Mouse (Mus musculus): ENCODE results near the gene Gpr19. TPM values are rescaled to one million over a fixed set of nuclear protein-coding genes. Genes with fewer than 3 reads are reported as not detected.
A peak's percentile ranks its signal among the peaks of the same experiment; 100 is the strongest.

Gpr19 gene
- total RNA-seq (2015; ENCODE audit: low replicate concordance): 17.3 and 19.7 TPM in 2 replicates
- total RNA-seq (2017; ENCODE audit: low replicate concordance): 7.2 and 11.9 TPM in 2 replicates

DNA sequence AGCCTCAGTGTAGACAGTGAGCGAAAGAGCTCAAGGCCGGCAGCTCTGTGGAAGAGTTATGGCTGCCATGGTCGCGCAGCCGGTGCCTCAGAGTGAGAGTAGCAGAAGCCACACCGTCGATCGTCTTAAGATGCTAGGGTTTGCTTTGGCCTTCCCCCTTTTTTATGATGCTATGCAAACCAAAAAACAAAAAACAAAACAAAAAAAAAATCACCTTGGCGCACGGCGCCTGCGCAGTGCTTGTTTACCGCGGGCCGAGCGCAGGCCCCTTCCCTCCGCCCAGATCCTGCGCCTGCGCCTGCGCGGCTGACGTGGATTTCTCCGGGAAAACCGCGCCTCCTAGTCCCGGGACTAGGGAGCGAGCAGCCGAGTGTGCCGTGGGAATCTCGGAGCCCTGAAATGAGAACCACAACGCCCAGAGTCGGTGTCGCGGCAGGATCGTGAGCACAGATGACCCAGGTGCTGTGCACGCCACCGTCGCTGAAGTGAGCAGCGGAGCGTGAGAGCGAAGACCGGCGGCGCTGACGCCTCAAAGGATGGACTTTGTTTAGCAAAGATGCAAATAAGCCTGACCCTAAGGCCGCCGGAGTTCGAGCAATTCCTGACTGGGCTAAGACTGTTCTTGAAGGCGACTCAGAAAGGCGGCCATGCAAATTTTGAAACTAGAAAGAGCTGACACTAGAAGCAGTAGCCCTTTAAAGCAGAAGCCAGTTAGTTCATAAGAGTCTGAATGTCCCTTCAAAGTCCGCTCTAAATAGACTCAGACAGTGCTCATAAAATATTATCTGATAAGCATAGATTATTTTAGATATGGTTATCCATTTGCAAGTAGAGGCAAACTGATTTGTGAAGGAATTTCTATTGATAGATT is at the start of gene Gpr19:
TSS of gene Gpr19 (minus strand) at position 484 of the 871 bp plus-strand sequence.
- ATAC-seq (replicated peaks; ENCODE audit: low FRiP score, poor library complexity, severe bottlenecking): peak; percentile 85

DNA sequence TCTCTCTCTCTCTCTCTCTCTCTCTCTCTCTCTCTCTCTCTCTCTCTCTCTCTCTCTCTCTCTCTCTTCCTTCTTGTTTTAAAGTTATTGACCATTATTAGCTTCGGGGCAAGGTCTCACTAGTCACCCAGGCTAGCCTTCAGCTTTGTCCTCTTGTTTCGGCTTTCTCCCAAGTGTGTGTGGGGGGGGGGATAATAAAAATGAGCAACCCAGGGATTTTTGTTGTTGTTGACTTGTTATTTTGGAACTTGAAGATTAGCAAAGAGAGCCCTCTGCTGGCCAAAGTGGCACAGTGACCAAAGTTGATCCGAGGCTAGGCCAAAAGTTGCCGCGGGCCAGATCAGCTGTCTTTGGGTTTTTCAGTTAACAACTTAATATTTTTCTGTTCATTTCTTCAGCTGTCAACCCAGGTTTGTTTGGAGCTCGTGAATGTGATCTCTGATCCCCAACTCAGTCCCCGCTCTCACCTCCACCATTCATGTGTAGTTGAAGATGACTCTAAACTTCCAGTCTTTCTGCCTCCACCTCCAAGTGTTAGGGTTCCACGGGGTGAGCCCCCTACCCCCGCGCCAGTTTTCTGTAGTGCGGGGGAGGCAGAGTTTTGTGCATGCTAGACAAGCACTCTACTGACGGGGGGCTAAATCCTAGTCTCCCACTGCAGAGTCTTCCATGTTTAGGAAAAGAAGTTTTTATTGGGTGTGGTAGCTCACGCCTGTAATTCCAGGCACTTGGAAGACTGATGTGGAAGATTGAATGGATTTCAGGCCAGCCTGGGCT is 49.1 kb upstream of the Gpr19 start:
- peak; percentile 55; the same call in 1 of the 2 replicates for ATAC-seq (replicated peaks; ENCODE audit: low FRiP score, poor library complexity, severe bottlenecking)

- no peak for ATAC-seq (replicated peaks; ENCODE audit: low FRiP score, poor library complexity, severe bottlenecking)
These were observed 48.5 kb upstream of the Gpr19 start for GRCm38 (mm10) chr6:134946858-134947257.

DNA sequence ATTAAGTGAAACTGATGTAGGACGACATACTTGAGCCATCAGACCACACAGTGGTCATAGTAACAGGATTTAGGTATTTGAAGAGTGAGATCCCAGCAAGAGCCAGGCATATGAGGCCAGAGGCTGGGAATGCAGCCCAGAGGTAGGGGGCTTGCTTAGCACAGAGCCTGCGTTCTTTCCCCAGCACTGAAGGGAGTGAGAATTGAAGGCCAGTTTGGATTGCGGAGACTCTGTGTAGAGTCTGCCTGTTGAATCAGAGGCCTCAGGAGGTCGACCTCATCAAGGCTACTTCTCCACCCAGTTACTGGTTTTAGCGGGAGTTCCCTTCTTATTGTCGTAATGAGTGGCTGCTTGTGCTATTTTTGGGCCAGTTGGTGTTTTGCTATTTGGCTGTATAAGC is 47.7 kb upstream of the Gpr19 start:
- ATAC-seq (replicated peaks; ENCODE audit: low FRiP score, poor library complexity, severe bottlenecking): no peak

DNA sequence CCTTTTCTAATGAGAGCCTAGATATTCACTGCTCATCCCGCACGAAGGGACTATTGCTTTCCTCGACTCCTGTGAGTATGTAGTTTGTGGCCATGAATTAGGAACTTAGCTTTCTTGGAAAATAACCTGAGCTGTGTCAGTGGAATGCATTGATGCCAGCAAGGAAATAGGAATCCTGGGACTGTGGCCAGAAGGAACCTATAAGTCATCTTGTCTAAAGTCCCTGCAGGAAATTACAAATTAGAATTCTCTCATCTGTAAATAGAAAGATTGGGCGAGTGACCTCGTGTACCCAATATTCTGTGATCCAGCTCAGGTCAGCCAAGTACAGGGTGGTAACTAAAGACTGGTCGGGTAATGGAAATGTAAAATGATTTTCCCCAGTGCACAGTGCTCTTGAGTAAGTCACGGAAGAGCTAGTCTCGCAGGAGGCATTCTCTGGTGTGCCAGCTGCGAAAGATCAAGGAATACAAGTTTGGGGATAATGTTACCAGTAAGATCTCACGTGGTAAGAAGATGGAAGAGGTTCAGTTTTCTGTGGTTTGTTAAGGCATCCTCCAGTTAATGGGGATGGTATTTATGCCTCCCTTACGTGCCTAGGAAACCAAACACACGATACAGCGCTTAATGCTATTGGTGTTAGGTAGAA is 45.5 kb upstream of the Gpr19 start:
- no peak for ATAC-seq (replicated peaks; ENCODE audit: low FRiP score, poor library complexity, severe bottlenecking)

DNA sequence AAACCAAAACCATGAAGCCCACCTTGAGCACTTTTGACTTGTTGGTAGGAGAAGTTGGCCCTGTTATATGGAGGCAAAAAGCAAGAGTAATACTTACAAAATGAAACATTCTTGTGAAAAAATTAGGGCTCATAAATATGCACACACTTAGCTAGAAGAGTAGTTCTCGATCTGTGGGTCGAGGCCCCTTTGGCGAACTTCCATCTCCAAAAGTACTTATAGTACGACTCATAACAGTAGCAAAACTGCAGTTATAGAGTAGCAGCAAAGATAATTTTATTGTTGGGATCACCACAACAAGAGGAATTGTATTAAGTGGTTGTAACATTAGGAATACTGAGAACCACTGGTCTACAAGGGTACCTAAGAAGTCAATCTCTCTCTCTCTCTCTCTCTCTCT is 41.4 kb upstream of the Gpr19 start:
- ATAC-seq (replicated peaks; ENCODE audit: low FRiP score, poor library complexity, severe bottlenecking): no peak

GRCm38 (mm10) chr6:134934305-134934704 is 35.9 kb upstream of the Gpr19 start:
- no peak for ATAC-seq (replicated peaks; ENCODE audit: low FRiP score, poor library complexity, severe bottlenecking)

DNA sequence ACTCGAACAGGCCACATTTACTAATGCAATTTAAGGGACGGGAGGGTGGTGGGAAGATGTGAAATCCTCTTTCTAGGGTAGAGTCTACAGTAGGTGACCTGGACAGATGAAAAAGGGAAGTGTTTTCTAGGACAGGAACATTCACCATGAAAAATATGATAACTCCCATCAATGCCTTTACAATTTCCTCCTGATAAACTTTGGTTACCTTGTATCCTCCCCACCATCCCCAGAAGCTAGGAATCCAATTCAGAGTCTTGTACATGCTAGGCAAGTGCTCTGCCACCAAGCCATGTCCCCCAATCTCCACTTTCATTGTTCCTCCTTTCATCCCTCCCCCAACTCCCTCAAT is 34.8 kb upstream of the Gpr19 start:
- ATAC-seq (replicated peaks; ENCODE audit: low FRiP score, poor library complexity, severe bottlenecking): no peak

DNA sequence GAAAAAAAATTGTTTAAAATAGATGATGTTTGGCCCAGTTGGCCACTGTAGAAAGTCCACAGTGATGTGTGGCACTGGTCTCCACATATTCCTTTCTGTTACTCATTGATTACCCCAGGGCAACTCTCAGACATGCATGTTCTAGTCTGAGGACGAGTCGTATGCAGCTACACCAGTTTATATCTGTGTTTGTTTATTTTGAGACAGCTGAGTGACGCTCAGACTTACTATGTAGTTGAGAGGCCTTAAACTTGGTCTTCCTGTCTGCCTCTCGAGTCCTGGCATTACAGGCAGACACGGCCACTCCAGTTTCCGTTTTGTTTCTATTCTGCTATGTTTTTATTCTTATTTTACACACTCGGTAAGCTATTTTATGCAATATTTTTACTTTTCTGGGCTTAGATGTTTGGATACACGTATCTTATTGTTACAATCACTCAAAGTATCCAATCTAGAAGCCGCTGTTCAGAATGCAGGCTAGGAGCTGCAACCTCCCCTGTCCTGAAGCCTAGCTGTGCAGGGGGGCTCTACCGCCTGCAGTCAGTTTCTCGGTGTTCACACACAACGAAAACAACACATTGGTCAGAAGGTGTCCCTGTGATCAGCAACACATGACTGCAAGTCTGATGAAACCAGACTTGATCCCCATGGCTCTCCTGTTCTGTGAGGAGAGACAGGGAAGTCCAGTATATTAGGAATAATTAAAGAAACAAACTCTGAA is 34.3 kb upstream of the Gpr19 start:
- ATAC-seq (replicated peaks; ENCODE audit: low FRiP score, poor library complexity, severe bottlenecking): no peak

DNA sequence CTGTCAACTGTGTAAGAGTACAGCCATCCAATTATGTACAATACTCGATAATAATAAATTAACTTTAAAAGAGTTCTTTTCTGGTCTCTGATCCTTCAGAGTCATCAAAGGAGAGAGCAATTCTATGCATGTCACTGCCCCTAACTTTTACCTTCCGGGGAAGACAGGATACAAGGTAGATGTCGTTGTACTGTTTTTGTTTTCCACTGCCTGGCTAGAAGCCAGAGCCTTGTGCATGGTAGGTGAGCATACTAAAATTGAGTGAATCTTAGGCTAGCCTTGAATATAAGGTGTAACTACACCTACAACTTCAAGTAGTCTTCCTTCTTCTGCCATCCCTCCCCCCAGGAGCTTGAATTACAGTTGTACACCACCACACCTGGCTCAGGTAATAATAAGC is 32.8 kb upstream of the Gpr19 start:
- no peak for ATAC-seq (replicated peaks; ENCODE audit: low FRiP score, poor library complexity, severe bottlenecking)

DNA sequence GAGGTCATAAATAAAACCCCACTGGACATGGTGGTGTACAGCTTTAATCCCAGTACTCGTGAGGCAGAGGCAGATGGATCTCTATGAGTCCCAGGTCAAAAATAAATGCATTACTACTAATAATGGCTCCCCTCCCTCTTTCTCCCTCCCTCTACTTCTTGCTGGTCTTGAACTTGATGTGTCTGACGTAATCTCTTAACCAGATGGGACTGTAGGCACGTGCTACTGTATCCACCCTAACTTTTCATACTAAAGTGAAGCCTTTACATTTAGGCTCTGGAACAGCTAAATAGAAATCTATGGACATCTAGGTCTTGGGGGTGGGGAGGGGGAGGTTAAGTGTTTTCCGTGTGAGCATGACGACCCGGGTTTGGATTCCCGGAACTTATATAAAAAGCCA is 32.0 kb upstream of the Gpr19 start:
- no peak for ATAC-seq (replicated peaks; ENCODE audit: low FRiP score, poor library complexity, severe bottlenecking)

- 0 out of 2 replicates have a peak, but pooled peaks have one; percentile 7 for ATAC-seq (replicated peaks; ENCODE audit: low FRiP score, poor library complexity, severe bottlenecking)
These were observed 31.5 kb upstream of the Gpr19 start for GRCm38 (mm10) chr6:134929926-134930325.

GRCm38 (mm10) chr6:134928889-134929310 is 30.5 kb upstream of the Gpr19 start:
- ATAC-seq (replicated peaks; ENCODE audit: low FRiP score, poor library complexity, severe bottlenecking): peak; percentile 39

DNA sequence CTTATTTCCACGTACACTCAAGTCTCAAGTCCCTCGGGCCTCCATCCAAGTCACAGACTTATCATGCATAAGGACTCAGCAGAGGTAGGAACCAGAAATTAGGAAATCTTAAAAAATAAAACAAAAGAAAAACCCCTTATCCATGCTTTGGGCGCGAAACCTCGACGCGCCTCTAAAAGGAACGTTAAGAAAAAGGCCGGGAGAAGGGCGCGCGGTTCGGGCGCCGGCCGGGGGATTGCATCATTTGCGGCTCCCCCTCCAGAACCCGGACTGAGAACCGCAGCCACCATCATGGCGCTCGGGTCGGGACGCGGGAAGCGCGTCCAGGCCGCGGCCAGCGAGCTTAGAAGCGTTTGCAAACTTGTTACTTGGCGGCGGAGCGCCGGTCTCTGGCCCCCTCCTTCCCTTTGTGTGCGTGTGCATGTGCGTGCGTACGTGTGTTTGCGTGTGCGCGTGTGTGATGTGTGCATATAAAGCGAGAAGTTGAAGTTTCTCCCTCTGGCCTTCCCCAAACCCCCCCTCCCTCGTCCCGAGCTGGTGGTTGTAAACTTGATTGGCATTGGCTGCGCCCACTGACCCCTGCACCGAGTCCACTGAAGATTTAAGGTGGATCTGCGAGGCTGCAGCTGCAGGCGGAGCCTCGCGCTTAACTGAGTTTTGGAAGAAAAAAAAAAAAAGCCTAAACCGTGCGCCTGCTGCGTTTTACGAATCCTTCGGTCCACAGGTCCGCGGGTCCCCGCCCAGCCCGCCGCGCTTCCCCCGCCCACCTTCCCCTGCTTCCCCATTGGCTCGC is 29.9 kb upstream of the Gpr19 start:
- peak; percentile 65 for ATAC-seq (replicated peaks; ENCODE audit: low FRiP score, poor library complexity, severe bottlenecking)

GRCm38 (mm10) chr6:134927595-134928095 is 29.3 kb upstream of the Gpr19 start:
- ATAC-seq (replicated peaks; ENCODE audit: low FRiP score, poor library complexity, severe bottlenecking): no peak

DNA sequence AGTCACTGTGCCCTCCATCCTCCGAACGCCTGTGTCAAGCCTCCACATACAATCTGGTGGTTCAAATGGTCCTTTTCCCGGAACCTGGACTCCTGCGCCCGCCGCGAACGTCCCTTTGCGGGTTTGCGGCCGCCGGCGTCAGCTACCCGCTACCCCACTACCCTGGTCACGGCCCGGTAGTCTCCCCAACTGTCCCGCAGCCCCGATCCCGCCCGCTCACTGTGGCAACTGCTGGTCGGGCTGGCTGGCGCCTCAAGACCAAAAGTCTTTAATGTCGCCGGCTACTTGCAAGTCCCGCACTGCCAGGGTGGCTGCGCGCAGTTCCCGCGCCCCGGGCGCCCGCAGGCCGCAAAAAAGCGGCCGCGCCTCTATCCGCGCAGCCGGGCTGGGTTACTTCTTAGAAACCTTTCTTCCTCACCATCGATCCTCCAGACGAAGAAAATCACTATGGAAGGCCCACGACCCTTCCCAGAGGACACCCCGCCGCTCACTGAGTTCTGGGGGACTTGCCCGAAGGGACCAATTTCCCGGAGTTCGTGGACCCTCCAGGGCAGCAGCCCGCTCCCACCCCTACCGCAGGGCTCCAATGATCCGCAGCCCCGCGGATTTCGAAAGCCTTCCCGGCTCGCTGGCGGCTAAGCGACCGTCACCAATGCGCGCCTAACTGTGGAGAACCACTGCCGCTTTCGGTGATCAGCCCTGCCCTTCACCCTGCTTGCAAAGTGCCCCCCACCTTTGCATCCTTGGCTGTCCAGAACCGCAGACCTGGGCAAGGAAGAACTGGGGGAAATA is 28.6 kb upstream of the Gpr19 start:
- ATAC-seq (replicated peaks; ENCODE audit: low FRiP score, poor library complexity, severe bottlenecking): peak; percentile 44

DNA sequence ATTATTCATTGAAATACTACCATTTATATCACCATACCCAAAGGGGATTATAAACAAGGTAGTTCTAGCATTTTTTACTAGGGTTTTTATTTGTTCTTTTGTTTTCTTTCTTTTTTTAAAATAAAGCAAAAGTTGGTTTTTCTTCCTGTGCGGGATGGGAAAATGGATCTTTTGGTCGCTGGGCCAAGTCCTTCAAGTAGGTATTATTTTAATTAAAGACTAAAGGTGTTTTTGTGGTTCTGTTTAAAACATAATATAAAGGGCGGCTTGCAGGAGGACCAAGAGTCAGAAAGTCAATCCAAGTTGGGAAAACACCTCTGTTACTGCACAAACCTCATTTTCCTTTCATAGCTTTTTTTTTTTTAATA is 27.9 kb upstream of the Gpr19 start:
- ATAC-seq (replicated peaks; ENCODE audit: low FRiP score, poor library complexity, severe bottlenecking): no peak

GRCm38 (mm10) chr6:134925673-134926337 is 27.4 kb upstream of the Gpr19 start:
- no peak for ATAC-seq (replicated peaks; ENCODE audit: low FRiP score, poor library complexity, severe bottlenecking)

Data from erythroid progenitor cell, adult 5-6 weeks (primary cell).